Mouse (Mus musculus) olfactory bulb, adult 2 months (tissue): ENCODE measurements around the gene Gm17409. TPM values are rescaled to one million over a fixed set of nuclear protein-coding genes. Genes with fewer than 3 reads are reported as not detected.
A peak's percentile ranks its signal among the peaks of the same experiment; 100 is the strongest.

Experiments used
- H3K27ac ChIP-seq: fragments of 200-500 bp; 2 replicates; pipeline ENCODE4 v1.5.1; 2012; ENCODE audit warnings: low read depth, low read length; ENCODE audit not compliant: insufficient read depth
- H3K4me1 ChIP-seq: fragments of 200-500 bp; 2 replicates; pipeline ENCODE4 v1.6.1; 2012; ENCODE audit warnings: low read length; ENCODE audit not compliant: control insufficient read depth, insufficient read depth
- H3K4me3 ChIP-seq: fragments of 200-500 bp; 2 replicates; pipeline ENCODE4 v1.5.1; 2012; ENCODE audit warnings: mild to moderate bottlenecking, low read depth, low read length, moderate library complexity; ENCODE audit not compliant: insufficient read depth
- CTCF ChIP-seq: fragments of 200-500 bp; IDR thresholded peaks from 2 replicates; pipeline ENCODE4 v1.5.1; 2012; ENCODE audit warnings: low read depth, mild to moderate bottlenecking, low read length, moderate library complexity; ENCODE audit not compliant: insufficient read depth
- POLR2A ChIP-seq: fragments of 200-500 bp; IDR thresholded peaks from 2 replicates; pipeline ENCODE4 v1.6.1; 2012; ENCODE audit warnings: mild to moderate bottlenecking, low read depth, low read length, moderate library complexity; ENCODE audit not compliant: insufficient read depth
- WGBS: fragments of 180-500 bp; shearing (Covaris S2); methylation state at CpG from one replicate; pipeline ENCODE4 v1.1.7; 2018; 5-methylcytosine and 5-hydroxymethylcytosine counted together
- polyA plus RNA-seq: library from polyadenylated mRNA; stranded (reverse); fragments of >200 nt; gene quantifications from 2 replicates; pipeline ENCODE4 v1.2.4, GENCODE M21; 2012; ENCODE audit warnings: low replicate concordance; ENCODE audit not compliant: missing spikeins, insufficient read depth, insufficient read length

The Gm17409 gene
- polyA plus RNA-seq, 1 experiment: not detected

DNA sequence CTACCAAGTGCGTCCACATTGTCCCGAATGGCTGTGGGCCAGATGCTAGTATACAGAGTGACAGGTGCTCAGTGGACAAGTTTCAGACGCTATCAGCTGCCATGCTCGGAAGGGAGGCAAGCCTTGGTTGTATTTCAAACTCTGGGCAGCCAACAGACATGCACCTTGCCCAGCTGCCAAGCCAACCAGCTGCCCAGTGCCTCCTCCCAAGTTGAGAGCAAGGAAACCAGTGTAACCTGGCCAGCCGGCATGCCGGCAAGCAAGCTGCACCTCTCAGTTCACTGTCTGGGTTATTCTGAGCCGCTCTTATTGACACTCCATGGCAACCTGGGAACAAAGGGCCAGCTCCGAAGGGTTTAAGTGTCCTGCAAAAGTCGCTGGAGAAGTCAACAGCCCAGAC lies 19.4 kb downstream of the Gm17409 start:
- Histone ChIP-seq H3K27ac (no peak overlapping the region), H3K4me1 (peaks cover 28% of the 10 kb centered on the region), H3K4me3 (no peak overlapping the region)
- TF ChIP-seq POLR2A: no peak
- no peak for TF ChIP-seq CTCF
- WGBS: 74% methylated on average over 9 of the region's 9 CpGs

- no peak for TF ChIP-seq CTCF
- WGBS: 46% methylated on average over 18 of the region's 18 CpGs
- Histone ChIP-seq H3K4me1 (peaks cover 6% of the 10 kb centered on the region; the same call in 1 of the 2 replicates), H3K27ac (no peak overlapping the region; the same call in 1 of the 2 replicates), H3K4me3 (no peak overlapping the region)
These were observed 24.0 kb downstream of the Gm17409 start for GRCm38 (mm10) chr2:58493685-58494635.

DNA sequence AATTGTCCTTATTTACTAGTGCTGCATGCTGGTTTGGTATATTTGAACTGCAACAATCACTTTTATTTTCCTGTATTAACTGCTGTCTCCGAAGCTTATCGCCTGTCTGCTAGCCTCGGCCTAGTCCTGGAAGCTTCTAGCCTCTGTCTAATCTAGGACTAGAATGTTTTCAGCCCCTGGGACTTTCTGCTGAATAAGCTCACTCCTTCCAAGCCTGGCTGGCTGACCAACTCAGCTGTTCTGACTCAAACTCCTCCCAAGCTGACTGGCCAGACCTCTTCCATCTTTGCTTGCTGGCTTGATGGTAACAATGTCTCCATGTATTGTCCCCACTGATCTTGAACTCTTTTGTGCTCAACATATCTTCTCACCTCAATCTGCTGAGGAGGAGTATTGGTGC lies 25.4 kb downstream of the Gm17409 start:
- Histone ChIP-seq H3K4me3 (no peak overlapping the region), H3K4me1 (peaks cover 2% of the 10 kb centered on the region; the same call in 1 of the 2 replicates), H3K27ac (no peak overlapping the region)
- TF ChIP-seq CTCF (no peak), POLR2A (no peak)
- 76% methylated on average over 3 of the region's 3 CpGs for WGBS

GRCm38 (mm10) chr2:58496647-58497410 lies 26.9 kb downstream of the Gm17409 start:
- WGBS: 65% methylated on average over 8 of the region's 8 CpGs
- Histone ChIP-seq H3K27ac (no peak overlapping the region), H3K4me1 (peaks cover 2% of the 10 kb centered on the region; the same call in 1 of the 2 replicates), H3K4me3 (no peak overlapping the region)
- TF ChIP-seq CTCF: no peak
- no peak for TF ChIP-seq POLR2A

- TF ChIP-seq POLR2A (no peak), CTCF (no peak)
- Histone ChIP-seq H3K4me3 (no peak overlapping the region), H3K27ac (peak overlapping the region; percentile 36; the same call in 1 of the 2 replicates), H3K4me1 (peaks cover 11% of the 10 kb centered on the region)
- 58% methylated on average over 9 of the region's 9 CpGs for WGBS
These were observed 35.6 kb downstream of the Gm17409 start for GRCm38 (mm10) chr2:58505306-58506090.

DNA sequence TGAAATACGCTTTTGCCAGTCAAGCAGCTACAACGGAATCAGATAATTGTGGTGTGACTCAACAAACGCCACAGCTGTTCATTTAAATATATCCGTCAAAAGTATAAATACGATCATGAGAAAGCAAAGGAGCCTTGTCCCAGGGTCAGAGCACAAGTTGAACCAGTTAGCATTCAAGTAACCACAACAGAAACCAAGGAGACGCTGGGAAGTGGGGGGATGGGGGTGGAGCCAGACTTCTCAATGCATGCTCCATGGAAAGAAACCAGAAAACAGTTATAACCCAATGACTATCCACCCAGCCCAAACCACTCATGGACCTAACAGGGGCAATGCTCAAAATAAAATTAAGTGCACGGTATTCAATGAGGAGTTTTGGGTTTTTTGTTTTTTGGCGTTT lies 40.3 kb downstream of the Gm17409 start:
- H3K4me1 ChIP-seq: peaks cover 16% of the 10 kb centered on the region

DNA sequence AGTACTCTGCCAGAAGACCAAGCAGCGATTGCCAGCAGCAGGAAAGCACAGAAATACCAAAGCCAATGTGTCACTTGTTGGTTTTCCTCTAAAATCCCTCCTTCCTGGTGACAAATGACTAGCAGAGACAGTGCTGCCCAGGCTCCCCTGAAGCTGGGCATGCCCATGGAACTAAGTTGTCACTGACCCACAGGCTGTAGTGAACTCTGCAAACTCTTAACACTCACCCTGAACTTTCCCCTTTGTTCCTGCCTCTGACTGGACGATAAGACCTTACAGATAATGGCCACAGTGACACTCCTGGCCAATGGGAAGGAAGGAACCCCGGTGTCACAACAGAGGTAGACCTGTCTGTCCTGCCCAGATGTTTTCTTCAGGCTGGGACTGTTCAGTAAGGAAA lies 43.3 kb downstream of the Gm17409 start:
- WGBS: 65% methylated on average over 3 of the region's 3 CpGs
- peaks cover 21% of the 10 kb centered on the region for H3K4me1 ChIP-seq
- no peak overlapping the region for H3K4me3 ChIP-seq
- H3K27ac ChIP-seq: no peak overlapping the region
- TF ChIP-seq POLR2A: no peak
- TF ChIP-seq CTCF: no peak

More for the DNA sequence above, 40.3 kb downstream of the Gm17409 start:
- WGBS: 31% methylated on average over 8 of the region's 8 CpGs
- no peak for TF ChIP-seq POLR2A
- Histone ChIP-seq H3K27ac (no peak overlapping the region), H3K4me3 (no peak overlapping the region)

DNA sequence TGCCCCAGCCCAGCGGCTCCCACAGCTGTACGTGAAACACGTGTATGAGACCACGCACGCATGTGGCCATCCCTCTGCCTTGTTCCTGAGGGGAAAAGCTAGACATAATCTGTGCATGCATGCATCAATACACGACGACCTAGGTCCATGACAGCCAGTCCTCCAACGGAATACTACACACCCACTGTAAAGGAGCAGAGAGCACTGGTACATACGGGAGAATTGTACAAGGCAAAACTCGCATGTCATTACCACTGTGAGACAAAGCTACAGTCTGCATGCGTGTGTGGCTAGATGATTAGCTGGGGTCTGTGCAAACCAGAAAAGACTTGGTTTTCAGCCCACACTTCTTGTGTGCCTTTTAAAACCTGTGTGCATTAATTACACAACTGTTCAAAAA lies 44.6 kb downstream of the Gm17409 start:
- H3K4me1 ChIP-seq: peaks cover 14% of the 10 kb centered on the region
- H3K27ac ChIP-seq: no peak overlapping the region
- WGBS: 81% methylated on average over 11 of the region's 11 CpGs
- no peak overlapping the region for H3K4me3 ChIP-seq
- TF ChIP-seq CTCF (no peak), POLR2A (no peak)
